Mouse (Mus musculus): Measurements from ENCODE around the gene Ms4a2. TPM values are rescaled to one million over a fixed set of nuclear protein-coding genes. Genes with fewer than 3 reads are reported as not detected.

Gene Ms4a2
- 2.1 and 2.2 TPM in 2 replicates for polyA plus RNA-seq (2015; fragmentation: Nextera tagmentation; extraction: Ambion mirVana)

DNA sequence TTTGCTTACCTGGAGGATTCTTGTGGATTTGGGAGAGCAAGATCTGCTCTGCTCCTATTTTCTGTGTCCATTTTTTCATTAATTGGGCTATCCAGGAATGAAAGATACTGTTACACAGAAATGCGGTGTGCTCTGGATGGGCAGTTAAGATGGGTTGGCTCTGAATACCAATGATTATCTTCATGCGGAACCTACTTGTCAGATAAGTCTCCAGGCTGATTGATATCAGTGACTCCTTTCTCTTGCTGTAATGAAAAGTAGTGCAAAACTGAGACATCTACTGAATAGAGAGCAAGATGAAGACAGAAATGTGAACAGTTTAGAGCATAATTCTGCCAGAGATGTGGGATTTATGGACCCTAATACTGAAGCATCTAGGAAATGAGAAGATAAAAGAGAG lies at the start of gene Ms4a2:
Gene Ms4a2 (minus strand): TSS at position 169 of the 400 bp plus-strand sequence.
- H3K9ac ChIP-seq: no peak within 1 kb of the TSS
- H3K27ac ChIP-seq: no peak within 1 kb of the TSS
- WGBS: 75% methylated on average over 2 of the region's 2 CpGs
- H3K27me3 ChIP-seq: no peaks in the 10 kb centered on the region
- H3K36me3 ChIP-seq: no peaks in the 10 kb centered on the region
- H3K9me3 ChIP-seq: no peaks in the 10 kb centered on the region
- H3K4me3 ChIP-seq: no peak within 1 kb of the TSS
- no peak within 1 kb of the TSS for H3K4me2 ChIP-seq
- ATAC-seq (ENCODE audit: insufficient number of reproducible peaks, low FRiP score, low TSS enrichment, low read depth): no peak
- no peaks in the 10 kb centered on the region for H3K4me1 ChIP-seq

DNA sequence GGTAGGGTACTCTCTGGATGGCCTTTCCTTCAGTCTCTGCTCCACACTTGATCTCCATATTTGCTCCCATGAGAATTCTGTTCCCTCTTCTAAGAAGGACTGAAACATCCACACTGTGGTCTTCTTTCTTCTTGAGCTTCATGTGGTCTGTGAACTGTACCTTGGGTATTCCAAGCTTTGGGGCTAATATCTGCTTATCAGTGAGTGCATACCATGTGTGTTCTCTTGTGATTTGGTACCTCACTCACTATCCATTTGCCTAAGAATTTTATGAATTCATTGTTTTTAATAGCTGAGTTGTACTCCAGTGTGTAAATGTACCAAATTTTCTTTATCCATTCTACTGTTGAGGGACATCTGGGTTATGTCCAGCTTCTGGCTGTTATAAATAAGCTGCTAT lies 38.0 kb upstream of the Ms4a2 start:
- Histone ChIP-seq H3K9ac (no peak overlapping the region), H3K9me3 (no peaks in the 10 kb centered on the region), H3K27me3 (no peaks in the 10 kb centered on the region), H3K36me3 (no peaks in the 10 kb centered on the region), H3K4me2 (no peak overlapping the region), H3K4me1 (no peaks in the 10 kb centered on the region), H3K27ac (no peak overlapping the region), H3K4me3 (no peak overlapping the region)
- ATAC-seq (ENCODE audit: insufficient number of reproducible peaks, low FRiP score, low TSS enrichment, low read depth): no peak

DNA sequence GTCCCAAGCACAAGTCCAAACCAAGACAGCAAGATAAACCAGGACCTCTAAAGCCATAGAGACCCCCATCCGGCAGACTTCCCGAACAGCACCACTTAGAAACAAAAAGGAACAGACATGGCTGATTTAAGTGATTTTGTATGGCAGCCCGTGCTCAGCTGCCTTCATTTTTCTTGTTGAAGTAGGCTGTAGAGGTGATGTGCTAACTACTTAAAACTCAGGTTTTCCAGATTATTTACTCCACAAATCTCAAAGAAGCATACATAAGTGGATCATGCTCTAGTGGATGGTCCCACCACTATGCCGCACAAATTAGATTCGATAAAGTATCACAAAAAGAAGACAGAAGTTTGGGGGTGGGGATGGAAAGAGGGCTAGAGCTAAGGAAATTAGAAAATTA lies 36.9 kb upstream of the Ms4a2 start, which contains the start of gene Oosp2:
Gene Oosp2 (minus strand): TSS at position 101 of the 400 bp plus-strand sequence.
- no peaks in the 10 kb centered on the region for H3K4me1 ChIP-seq
- no peaks in the 10 kb centered on the region for H3K27me3 ChIP-seq
- no peaks in the 10 kb centered on the region for H3K9me3 ChIP-seq
- no peak within 1 kb of the TSS for H3K27ac ChIP-seq
- H3K4me3 ChIP-seq: no peak within 1 kb of the TSS
- ATAC-seq (ENCODE audit: insufficient number of reproducible peaks, low FRiP score, low TSS enrichment, low read depth): no peak
- no peaks in the 10 kb centered on the region for H3K36me3 ChIP-seq
- H3K9ac ChIP-seq: no peak within 1 kb of the TSS
- 89% methylated on average over 5 of the region's 5 CpGs for WGBS
- H3K4me2 ChIP-seq: no peak within 1 kb of the TSS

DNA sequence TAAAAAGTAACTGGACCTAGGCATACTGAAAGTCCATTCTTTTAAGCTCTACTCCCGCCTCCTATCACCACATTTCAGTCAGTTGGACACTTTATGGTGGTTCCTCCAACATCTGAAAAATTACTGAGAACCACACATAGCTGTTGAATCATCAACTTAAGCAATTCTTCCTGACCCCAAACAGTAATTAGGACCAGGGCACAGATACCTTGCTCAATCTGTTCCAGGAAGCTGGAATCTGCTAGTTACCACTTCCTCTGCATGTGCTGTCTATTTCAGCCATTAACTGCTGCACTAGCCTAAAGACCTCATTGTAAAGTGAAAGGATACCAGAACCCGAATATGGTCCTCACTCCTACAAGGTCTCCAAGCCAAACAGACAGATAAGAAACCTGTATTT lies 35.6 kb upstream of the Ms4a2 start:
- no peak overlapping the region for H3K4me2 ChIP-seq
- H3K27me3 ChIP-seq: no peaks in the 10 kb centered on the region
- H3K4me1 ChIP-seq: no peaks in the 10 kb centered on the region
- no peak overlapping the region for H3K4me3 ChIP-seq
- ATAC-seq (ENCODE audit: insufficient number of reproducible peaks, low FRiP score, low TSS enrichment, low read depth): no peak
- WGBS: 64% methylated on average over 2 of the region's 2 CpGs
- no peaks in the 10 kb centered on the region for H3K9me3 ChIP-seq
- H3K27ac ChIP-seq: no peak overlapping the region
- no peak overlapping the region for H3K9ac ChIP-seq
- H3K36me3 ChIP-seq: no peaks in the 10 kb centered on the region

DNA sequence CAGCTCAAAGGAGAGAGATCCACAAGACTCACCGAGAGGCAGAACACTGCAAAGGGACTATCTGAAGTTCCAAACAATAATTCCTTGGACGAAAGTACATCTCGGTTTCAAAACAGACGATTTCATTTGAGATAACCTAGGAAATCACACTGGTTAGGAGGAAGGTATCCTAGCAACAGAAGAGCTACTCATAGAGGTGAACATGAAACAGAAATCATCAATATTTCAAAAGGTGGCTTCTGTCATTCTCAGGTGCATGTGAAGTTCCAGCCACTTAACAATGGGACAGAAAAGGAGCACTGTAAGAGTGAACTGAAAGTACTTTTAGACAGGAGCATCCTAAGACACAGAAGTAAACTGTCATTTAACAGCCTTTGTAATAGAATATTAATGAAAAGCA lies 26.0 kb upstream of the Ms4a2 start:
- H3K4me2 ChIP-seq: no peak overlapping the region
- H3K4me1 ChIP-seq: no peaks in the 10 kb centered on the region
- H3K4me3 ChIP-seq: no peak overlapping the region
- H3K27ac ChIP-seq: no peak overlapping the region
- 83% methylated on average over 4 of the region's 4 CpGs for WGBS
- no peaks in the 10 kb centered on the region for H3K27me3 ChIP-seq
- H3K36me3 ChIP-seq: no peaks in the 10 kb centered on the region
- ATAC-seq (ENCODE audit: insufficient number of reproducible peaks, low FRiP score, low TSS enrichment, low read depth): no peak
- no peak overlapping the region for H3K9ac ChIP-seq
- H3K9me3 ChIP-seq: no peaks in the 10 kb centered on the region

DNA sequence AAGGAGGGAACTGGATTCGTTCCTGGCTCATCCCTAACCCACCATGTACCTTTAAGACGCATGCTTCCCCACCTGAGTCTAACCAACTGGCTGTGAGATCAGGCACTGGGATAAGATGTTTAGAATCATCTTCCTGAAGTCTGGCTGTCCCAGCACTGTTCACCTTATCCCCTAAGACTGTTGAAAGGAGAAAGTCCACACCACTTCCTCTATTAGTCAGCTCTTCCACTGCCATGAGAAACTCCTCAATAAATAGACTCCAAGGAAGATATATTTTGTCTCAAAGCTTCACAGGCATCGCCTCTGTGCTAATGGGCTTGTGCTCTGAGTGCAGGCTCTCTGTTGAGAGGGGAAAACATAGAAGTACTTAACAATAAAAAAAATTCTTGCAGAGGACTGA lies 22.6 kb upstream of the Ms4a2 start:
- no peak for ATAC-seq (ENCODE audit: insufficient number of reproducible peaks, low FRiP score, low TSS enrichment, low read depth)
- H3K4me1 ChIP-seq: no peaks in the 10 kb centered on the region
- no peak overlapping the region for H3K9ac ChIP-seq
- 82% methylated on average over 3 of the region's 3 CpGs for WGBS
- H3K4me3 ChIP-seq: no peak overlapping the region
- no peaks in the 10 kb centered on the region for H3K36me3 ChIP-seq
- no peaks in the 10 kb centered on the region for H3K27me3 ChIP-seq
- no peak overlapping the region for H3K4me2 ChIP-seq
- no peaks in the 10 kb centered on the region for H3K9me3 ChIP-seq
- no peak overlapping the region for H3K27ac ChIP-seq

DNA sequence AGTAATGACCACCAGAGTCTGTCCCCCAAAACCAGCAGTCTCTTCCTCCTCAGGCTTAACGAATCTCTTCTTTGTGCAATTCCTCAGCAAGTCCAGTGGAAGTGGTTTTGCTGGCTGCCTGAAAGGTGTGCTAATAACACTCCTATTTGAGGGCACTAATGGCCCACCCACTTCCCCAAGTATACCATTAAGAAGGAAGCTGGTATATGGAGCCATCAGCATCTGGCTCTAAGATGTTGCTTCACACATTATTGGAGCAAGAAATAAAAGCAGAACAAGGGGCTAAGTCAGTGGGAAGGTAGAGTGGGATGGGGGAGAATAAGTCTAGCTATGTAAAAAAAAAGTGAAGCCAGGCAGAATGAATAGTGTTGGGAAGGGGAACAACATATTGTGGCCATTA lies 17.2 kb upstream of the Ms4a2 start, which contains the start of gene Ms4a3:
Gene Ms4a3 (minus strand): TSS at position 120 of the 400 bp plus-strand sequence.
- Histone ChIP-seq H3K4me3 (no peak within 1 kb of the TSS), H3K4me1 (no peaks in the 10 kb centered on the region), H3K36me3 (no peaks in the 10 kb centered on the region), H3K27ac (no peak within 1 kb of the TSS), H3K9ac (no peak within 1 kb of the TSS), H3K27me3 (no peaks in the 10 kb centered on the region), H3K4me2 (no peak within 1 kb of the TSS), H3K9me3 (no peaks in the 10 kb centered on the region)
- ATAC-seq (ENCODE audit: insufficient number of reproducible peaks, low FRiP score, low TSS enrichment, low read depth): no peak
- WGBS: 60% methylated on average over 1 of the region's 1 CpGs

DNA sequence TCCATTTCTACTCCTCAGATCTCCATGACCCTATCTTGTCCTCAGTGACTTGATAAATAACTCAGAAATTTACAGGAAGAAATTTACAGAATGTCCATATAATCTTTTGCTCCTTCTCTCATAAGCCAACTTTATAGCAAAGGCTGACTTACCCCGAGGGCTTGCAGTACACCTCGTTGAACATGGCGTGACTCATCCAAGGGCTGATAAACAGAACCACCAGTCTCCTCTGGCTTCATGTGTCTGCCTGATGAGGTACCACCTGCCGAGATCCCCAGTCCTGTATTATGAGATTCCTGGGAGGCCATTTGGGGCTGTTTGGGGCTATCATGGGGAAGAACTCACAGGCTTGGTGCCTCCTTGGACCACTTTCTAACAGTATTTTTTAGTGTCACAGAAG lies 15.5 kb upstream of the Ms4a2 start:
- Histone ChIP-seq H3K4me1 (no peaks in the 10 kb centered on the region), H3K9me3 (no peaks in the 10 kb centered on the region), H3K27me3 (no peaks in the 10 kb centered on the region), H3K4me3 (no peak overlapping the region), H3K36me3 (no peaks in the 10 kb centered on the region), H3K9ac (no peak overlapping the region), H3K4me2 (no peak overlapping the region), H3K27ac (no peak overlapping the region)
- 64% methylated on average over 4 of the region's 4 CpGs for WGBS
- no peak for ATAC-seq (ENCODE audit: insufficient number of reproducible peaks, low FRiP score, low TSS enrichment, low read depth)

DNA sequence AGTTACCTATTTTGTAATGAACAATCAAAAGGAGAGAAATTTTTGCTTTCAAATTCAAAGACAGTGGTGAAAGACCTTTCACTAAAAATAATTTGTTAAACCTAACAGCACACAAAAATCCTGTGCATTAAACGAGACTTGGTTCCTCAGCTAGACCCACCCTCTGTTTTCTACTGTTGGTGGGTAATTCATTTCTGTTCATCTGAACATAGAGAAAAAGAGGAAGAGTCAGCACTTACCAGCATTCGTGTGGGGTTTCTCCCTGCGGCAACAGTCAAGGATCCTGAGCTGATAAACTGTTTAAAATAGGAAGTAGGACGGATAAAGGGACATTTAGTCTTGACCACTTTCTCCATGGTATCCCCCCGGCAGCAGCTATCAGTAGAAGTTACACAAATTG lies 12.1 kb upstream of the Ms4a2 start:
- Histone ChIP-seq H3K27me3 (no peaks in the 10 kb centered on the region), H3K36me3 (no peaks in the 10 kb centered on the region), H3K9ac (no peak overlapping the region), H3K4me2 (no peak overlapping the region), H3K4me1 (no peaks in the 10 kb centered on the region), H3K4me3 (no peak overlapping the region), H3K9me3 (no peaks in the 10 kb centered on the region), H3K27ac (no peak overlapping the region)
- ATAC-seq (ENCODE audit: insufficient number of reproducible peaks, low FRiP score, low TSS enrichment, low read depth): no peak
- WGBS: 77% methylated on average over 5 of the region's 5 CpGs

DNA sequence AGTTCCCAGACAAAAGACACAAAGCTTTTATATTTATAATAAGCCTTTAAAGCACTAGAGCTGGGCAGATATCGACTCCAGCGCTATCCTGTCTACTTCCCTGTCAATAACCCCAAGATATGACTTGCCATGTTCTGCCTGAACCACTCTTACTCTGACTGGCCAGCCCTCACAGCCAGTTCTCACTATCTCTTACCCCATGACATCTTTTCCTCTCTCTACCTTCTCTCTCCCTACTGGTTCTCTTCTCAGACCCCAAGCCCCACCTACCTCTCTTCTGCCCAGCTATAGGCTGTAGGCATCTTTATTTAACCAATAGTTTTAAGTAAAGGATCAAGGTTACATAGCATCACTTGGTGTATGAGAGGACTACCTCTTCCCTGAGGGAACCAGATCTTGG lies 10.8 kb upstream of the Ms4a2 start:
- Histone ChIP-seq H3K27me3 (no peaks in the 10 kb centered on the region), H3K27ac (no peak overlapping the region), H3K9ac (no peak overlapping the region), H3K4me1 (no peaks in the 10 kb centered on the region), H3K4me2 (no peak overlapping the region), H3K4me3 (no peak overlapping the region), H3K36me3 (no peaks in the 10 kb centered on the region), H3K9me3 (no peaks in the 10 kb centered on the region)
- ATAC-seq (ENCODE audit: insufficient number of reproducible peaks, low FRiP score, low TSS enrichment, low read depth): no peak
- WGBS: 76% methylated on average over 2 of the region's 2 CpGs

DNA sequence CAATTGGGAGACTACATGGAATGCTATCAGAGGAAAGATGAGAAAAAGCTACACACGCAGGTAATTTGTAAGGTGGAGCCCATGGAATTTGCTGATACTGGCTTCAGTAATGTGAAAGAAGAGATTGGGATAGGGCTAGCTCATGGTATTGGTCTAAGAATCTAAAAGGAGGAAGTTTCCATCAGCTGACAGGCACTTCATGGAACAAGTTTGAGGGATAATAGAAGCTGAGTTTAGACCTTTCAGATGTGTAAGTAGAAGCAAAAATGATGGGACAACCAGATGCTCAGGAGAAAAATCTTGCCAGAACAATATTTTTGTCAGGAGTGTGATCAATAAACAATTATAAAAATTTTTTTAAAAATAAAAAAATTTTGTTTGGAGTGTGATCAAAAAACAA lies 10.2 kb upstream of the Ms4a2 start:
- H3K9ac ChIP-seq: no peak overlapping the region
- H3K36me3 ChIP-seq: no peaks in the 10 kb centered on the region
- no peak overlapping the region for H3K27ac ChIP-seq
- no peak overlapping the region for H3K4me3 ChIP-seq
- ATAC-seq (ENCODE audit: insufficient number of reproducible peaks, low FRiP score, low TSS enrichment, low read depth): no peak
- WGBS: 83% methylated on average over 1 of the region's 1 CpGs
- H3K9me3 ChIP-seq: no peaks in the 10 kb centered on the region
- H3K27me3 ChIP-seq: no peaks in the 10 kb centered on the region
- no peaks in the 10 kb centered on the region for H3K4me1 ChIP-seq
- no peak overlapping the region for H3K4me2 ChIP-seq

DNA sequence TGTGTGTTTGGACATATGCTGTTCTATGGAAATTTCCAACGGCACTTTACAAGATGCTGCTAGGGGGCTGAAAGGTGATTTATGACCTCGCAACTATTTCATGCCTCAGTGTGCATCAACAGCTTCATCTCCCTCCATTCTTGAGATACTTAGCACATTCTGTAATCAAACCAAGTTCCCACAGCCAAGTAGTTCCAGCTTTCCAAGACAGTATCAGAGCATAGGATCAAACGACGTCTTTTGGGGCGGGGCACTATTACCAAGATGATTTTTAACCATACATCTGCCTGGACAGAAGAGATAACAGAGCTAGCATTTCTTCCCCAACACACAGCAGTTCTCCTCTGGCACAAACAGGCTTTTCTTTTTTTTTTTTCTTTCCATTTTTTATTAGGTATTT lies 1.7 kb upstream of the Ms4a2 start:
- no peak overlapping the region for H3K4me3 ChIP-seq
- no peak overlapping the region for H3K9ac ChIP-seq
- whole genome bisulfite sequencing: 50% methylated on average over 5 of the region's 5 CpGs
- no peaks in the 10 kb centered on the region for H3K9me3 ChIP-seq
- no peak overlapping the region for H3K27ac ChIP-seq
- no peaks in the 10 kb centered on the region for H3K36me3 ChIP-seq
- ATAC-seq (ENCODE audit: insufficient number of reproducible peaks, low FRiP score, low TSS enrichment, low read depth): no peak
- H3K4me1 ChIP-seq: no peaks in the 10 kb centered on the region
- H3K27me3 ChIP-seq: no peaks in the 10 kb centered on the region
- no peak overlapping the region for H3K4me2 ChIP-seq

DNA sequence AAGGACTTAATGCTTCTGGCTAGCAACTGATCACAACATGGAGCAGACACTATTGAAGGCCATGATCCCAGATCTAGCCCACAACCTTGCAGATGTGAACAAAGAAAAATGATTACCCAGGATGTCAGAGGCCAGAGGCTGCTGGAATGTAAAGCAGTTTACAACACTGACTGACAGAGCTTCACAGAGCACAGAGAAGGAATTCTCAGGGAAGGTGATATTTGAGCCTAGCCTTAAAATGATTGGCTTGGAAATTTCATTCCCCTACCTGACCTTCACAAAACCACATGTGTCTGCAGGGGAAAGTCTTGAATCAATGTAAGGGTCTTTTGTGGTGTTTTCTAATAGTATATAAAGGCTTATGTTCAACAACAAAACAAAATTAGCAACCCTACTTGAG lies 1.3 kb upstream of the Ms4a2 start:
- Histone ChIP-seq H3K4me3 (no peak overlapping the region), H3K36me3 (no peaks in the 10 kb centered on the region), H3K9me3 (no peaks in the 10 kb centered on the region), H3K27me3 (no peaks in the 10 kb centered on the region), H3K27ac (no peak overlapping the region), H3K9ac (no peak overlapping the region), H3K4me1 (no peaks in the 10 kb centered on the region), H3K4me2 (no peak overlapping the region)
- ATAC-seq (ENCODE audit: insufficient number of reproducible peaks, low FRiP score, low TSS enrichment, low read depth): no peak
